Mouse (Mus musculus) thymus, postnatal 10 days (tissue): ENCODE measurements around the gene C1qtnf4.

ENCODE experiments used
- DNase-seq, 2 experiments: peaks; one replicate each; pipeline ENCODE4 v3.0.0; 2021; ENCODE audit warnings: low spot score in 2 of 2

The C1qtnf4 gene

GRCm38 (mm10) chr2:90931829-90932228 is 46.2 kb downstream of the C1qtnf4 start:
- no peak for DNase-seq

GRCm38 (mm10) chr2:90932273-90932672 is 46.6 kb downstream of the C1qtnf4 start:
- DNase-seq: no peak

- DNase-seq: no peak
Observed at GRCm38 (mm10) chr2:90938362-90938761, 52.7 kb downstream of the C1qtnf4 start.

GRCm38 (mm10) chr2:90939750-90940149 is 54.1 kb downstream of the C1qtnf4 start:
- DNase-seq: no peak
